Mouse (Mus musculus): ENCODE measurements around the gene Ahcy. TPM values are rescaled to one million over a fixed set of nuclear protein-coding genes. Genes with fewer than 3 reads are reported as not detected.

The Ahcy gene
- polyA plus RNA-seq, 1 experiment from 2014 or later, result 47.9 TPM

DNA sequence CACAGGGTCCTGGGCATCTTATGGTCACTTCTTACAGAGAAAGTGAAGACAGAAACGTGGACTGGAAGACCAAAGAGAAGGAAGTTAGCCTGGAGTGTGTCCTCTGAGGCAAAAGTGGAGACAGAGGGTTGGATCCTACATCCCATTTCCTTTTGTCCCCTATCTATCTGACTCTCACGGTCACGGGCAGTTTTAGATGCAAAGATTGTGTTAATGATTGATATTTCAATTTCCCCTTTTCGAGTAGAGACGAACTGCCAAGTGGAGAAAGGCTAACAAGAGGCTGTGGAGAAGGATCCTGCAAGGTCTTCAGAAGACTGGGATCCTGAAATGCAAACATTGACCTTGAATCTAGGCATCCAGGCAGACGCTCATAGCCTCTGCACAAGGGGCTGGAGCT lies 14.0 kb upstream of the Ahcy start:
- H3K4me1 ChIP-seq (replicated peaks; ENCODE audit: control insufficient read depth, insufficient read depth, low read length), result 0 out of 2 replicates have a peak, but pooled peaks cover 4% of the 10 kb centered on the region
- no peak for TF ChIP-seq CTCF (IDR thresholded peaks at IDR 0.05; ENCODE audit: low read depth)

DNA sequence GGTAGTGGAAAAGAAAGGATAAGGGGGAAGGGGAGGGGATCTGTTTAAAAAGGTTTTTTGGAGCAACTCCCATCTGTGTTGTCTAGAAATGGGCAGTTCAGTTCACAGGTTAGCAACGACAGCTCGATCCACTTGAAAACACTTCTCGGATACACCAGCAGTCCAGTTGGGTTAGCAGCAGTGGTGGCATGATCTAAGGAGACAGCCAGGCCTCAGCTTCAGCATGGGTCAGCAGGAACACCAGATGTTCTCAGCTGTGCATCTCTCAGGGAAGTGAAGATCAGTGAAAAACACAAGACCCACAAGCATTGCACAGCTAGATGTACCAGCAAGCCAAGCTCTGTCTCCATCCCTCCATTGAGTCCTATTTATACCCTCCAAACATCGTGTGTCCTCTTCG lies 12.0 kb upstream of the Ahcy start:
- ATAC-seq, result no peak
- Histone ChIP-seq H3K9me3 (ENCODE audit: control insufficient read depth) (no peaks in the 10 kb centered on the region), H3K4me1 (replicated peaks; ENCODE audit: control insufficient read depth, insufficient read depth, low read length) (0 out of 2 replicates have a peak, but pooled peaks cover 2% of the 10 kb centered on the region), H3K36me3 (ENCODE audit: control insufficient read depth, insufficient read depth) (no peaks in the 10 kb centered on the region), H3K4me3 (ENCODE audit: low read depth, low read length) (no peak overlapping the region), H3K27ac (ENCODE audit: low read depth, low read length) (no peak overlapping the region), H3K4me2 (replicated peaks; ENCODE audit: low read depth) (no peak overlapping the region), H3K27me3 (replicated peaks; ENCODE audit: control insufficient read depth, insufficient read depth, low read length) (no peaks in the 10 kb centered on the region), H3K9ac (ENCODE audit: low read depth, low read length) (no peak overlapping the region)
- TF ChIP-seq CTCF (IDR thresholded peaks at IDR 0.05; ENCODE audit: low read depth), result no peak
- 76% methylated on average over 5 of the region's 5 CpGs for WGBS

More for the DNA sequence above, 14.0 kb upstream of the Ahcy start:
- Histone ChIP-seq H3K4me2 (replicated peaks; ENCODE audit: low read depth) (no peak overlapping the region), H3K36me3 (ENCODE audit: control insufficient read depth, insufficient read depth) (no peaks in the 10 kb centered on the region), H3K27ac (ENCODE audit: low read depth, low read length) (no peak overlapping the region), H3K27me3 (replicated peaks; ENCODE audit: control insufficient read depth, insufficient read depth, low read length) (no peaks in the 10 kb centered on the region), H3K9me3 (ENCODE audit: control insufficient read depth) (no peaks in the 10 kb centered on the region), H3K4me3 (ENCODE audit: low read depth, low read length) (no peak overlapping the region), H3K9ac (ENCODE audit: low read depth, low read length) (no peak overlapping the region)
- 43% methylated on average over 6 of the region's 6 CpGs for WGBS
- ATAC-seq, result no peak

DNA sequence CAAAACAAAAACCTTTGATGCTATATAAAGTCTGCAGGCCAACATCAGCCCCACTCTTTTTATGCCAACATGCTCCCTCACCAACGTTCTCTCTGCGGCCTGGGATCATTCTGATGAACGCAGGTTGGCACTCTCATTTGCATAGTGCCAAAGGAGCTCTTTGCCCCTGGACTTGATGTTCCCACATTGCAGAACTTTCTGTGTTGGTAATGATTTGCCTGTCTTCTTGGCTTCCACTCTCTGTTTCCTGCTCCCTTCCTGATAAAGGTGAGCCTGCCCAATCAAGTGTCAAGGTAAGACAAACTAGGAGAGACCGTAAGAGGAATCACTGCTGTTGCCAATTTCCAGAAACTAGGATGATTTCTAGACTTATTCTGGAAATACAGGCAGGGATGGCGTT lies 10.2 kb upstream of the Ahcy start:
- Histone ChIP-seq H3K4me1 (replicated peaks; ENCODE audit: control insufficient read depth, insufficient read depth, low read length) (no peaks in the 10 kb centered on the region), H3K27ac (ENCODE audit: low read depth, low read length) (no peak overlapping the region), H3K27me3 (replicated peaks; ENCODE audit: control insufficient read depth, insufficient read depth, low read length) (no peaks in the 10 kb centered on the region), H3K9ac (ENCODE audit: low read depth, low read length) (no peak overlapping the region), H3K4me3 (ENCODE audit: low read depth, low read length) (no peak overlapping the region), H3K36me3 (ENCODE audit: control insufficient read depth, insufficient read depth) (no peaks in the 10 kb centered on the region), H3K9me3 (ENCODE audit: control insufficient read depth) (no peaks in the 10 kb centered on the region), H3K4me2 (replicated peaks; ENCODE audit: low read depth) (no peak overlapping the region)
- ATAC-seq, result no peak
- 88% methylated on average over 5 of the region's 5 CpGs for WGBS
- no peak for TF ChIP-seq CTCF (IDR thresholded peaks at IDR 0.05; ENCODE audit: low read depth)

DNA sequence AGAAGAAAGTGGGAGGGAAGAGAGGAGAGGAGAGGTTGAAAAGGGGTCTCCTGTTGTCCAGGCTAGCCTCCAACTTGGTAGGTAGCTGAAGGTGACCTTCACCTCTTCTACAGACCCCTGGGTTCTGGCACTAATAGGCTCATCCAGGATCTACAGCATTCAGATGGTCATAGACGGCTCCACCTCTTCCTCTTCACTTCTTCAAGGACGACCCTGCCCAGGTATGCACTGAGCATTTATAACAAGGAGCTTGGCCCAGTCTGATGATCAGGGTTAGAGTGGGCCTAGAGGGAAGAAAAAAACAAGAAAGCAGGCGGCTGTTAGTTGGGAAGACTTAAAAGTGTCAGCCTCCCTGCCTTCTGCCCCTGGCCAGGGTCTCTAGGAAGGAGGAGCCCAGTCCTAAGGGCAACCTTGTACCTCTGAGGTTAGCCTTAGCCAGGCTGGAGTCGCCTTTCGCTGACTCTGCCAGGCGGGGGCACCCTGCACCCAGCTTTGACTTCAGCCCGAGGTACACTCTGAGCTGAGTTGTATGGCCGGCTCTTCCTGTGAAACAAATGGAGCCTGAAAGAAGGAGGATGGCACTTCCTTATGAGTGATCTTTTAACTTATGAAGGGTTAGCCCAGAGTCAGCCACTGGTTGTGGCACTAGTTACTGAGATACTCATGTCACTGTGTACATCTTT lies 8.0 kb upstream of the Ahcy start:
- peak; percentile 91 for TF ChIP-seq CTCF (IDR thresholded peaks at IDR 0.05; ENCODE audit: low read depth)
- Histone ChIP-seq H3K4me3 (ENCODE audit: low read depth, low read length) (no peak overlapping the region), H3K4me1 (replicated peaks; ENCODE audit: control insufficient read depth, insufficient read depth, low read length) (no peaks in the 10 kb centered on the region), H3K27me3 (replicated peaks; ENCODE audit: control insufficient read depth, insufficient read depth, low read length) (no peaks in the 10 kb centered on the region), H3K9me3 (ENCODE audit: control insufficient read depth) (no peaks in the 10 kb centered on the region), H3K27ac (ENCODE audit: low read depth, low read length) (no peak overlapping the region), H3K9ac (ENCODE audit: low read depth, low read length) (no peak overlapping the region), H3K4me2 (replicated peaks; ENCODE audit: low read depth) (no peak overlapping the region), H3K36me3 (ENCODE audit: control insufficient read depth, insufficient read depth) (no peaks in the 10 kb centered on the region)
- 16% methylated on average over 8 of the region's 8 CpGs for WGBS
- peak; percentile 69 for ATAC-seq

DNA sequence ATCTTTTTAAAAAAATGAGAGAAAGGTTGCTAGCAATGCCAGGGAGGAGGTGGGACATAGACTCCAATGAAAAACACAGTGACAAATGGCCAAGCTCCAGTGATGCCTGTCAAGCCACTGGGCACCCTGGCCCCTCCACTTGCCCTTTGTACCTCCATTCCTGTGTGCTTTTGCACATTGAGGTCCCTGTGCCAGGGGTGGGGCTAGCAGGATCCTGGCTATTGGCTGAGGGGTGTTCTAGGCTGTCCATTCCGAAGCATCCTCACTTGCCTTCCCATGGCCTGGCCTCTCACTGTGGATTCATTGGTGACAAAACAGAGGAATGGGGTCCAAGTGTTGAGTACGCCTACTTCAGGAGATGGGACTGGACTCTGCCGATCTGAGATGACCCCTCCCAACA lies 6.8 kb upstream of the Ahcy start:
- no peaks in the 10 kb centered on the region for H3K4me1 ChIP-seq (replicated peaks; ENCODE audit: control insufficient read depth, insufficient read depth, low read length)
- H3K4me2 ChIP-seq (replicated peaks; ENCODE audit: low read depth), result no peak overlapping the region
- WGBS, result 87% methylated on average over 3 of the region's 3 CpGs
- no peak overlapping the region for H3K27ac ChIP-seq (ENCODE audit: low read depth, low read length)
- no peaks in the 10 kb centered on the region for H3K9me3 ChIP-seq (ENCODE audit: control insufficient read depth)
- TF ChIP-seq CTCF (IDR thresholded peaks at IDR 0.05; ENCODE audit: low read depth), result no peak
- ATAC-seq, result peak; percentile 6; the same call in 1 of the 2 replicates
- H3K27me3 ChIP-seq (replicated peaks; ENCODE audit: control insufficient read depth, insufficient read depth, low read length), result no peaks in the 10 kb centered on the region
- H3K9ac ChIP-seq (ENCODE audit: low read depth, low read length), result no peak overlapping the region
- no peaks in the 10 kb centered on the region for H3K36me3 ChIP-seq (ENCODE audit: control insufficient read depth, insufficient read depth)
- no peak overlapping the region for H3K4me3 ChIP-seq (ENCODE audit: low read depth, low read length)

DNA sequence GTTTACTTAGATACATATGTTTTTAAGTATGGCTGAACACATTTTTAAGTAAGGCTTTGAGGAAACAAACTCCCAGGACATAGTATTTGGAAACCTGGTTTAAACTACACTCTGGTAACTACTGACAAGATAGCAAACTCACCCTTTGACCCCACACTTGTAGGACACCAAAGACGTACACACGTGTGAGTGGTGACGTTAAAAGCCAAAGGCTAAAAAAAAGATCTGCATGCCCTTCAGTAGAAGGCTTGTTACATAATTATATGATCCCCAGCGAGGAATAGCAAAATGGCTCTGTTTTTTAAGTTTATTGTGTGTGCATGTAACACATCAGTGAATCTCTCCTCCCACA lies 5.9 kb upstream of the Ahcy start:
- Histone ChIP-seq H3K4me2 (replicated peaks; ENCODE audit: low read depth) (no peak overlapping the region), H3K9ac (ENCODE audit: low read depth, low read length) (no peak overlapping the region), H3K4me3 (ENCODE audit: low read depth, low read length) (no peak overlapping the region), H3K27ac (ENCODE audit: low read depth, low read length) (no peak overlapping the region), H3K27me3 (replicated peaks; ENCODE audit: control insufficient read depth, insufficient read depth, low read length) (no peaks in the 10 kb centered on the region), H3K4me1 (replicated peaks; ENCODE audit: control insufficient read depth, insufficient read depth, low read length) (peaks cover 3% of the 10 kb centered on the region; the same call in 1 of the 2 replicates), H3K36me3 (ENCODE audit: control insufficient read depth, insufficient read depth) (no peaks in the 10 kb centered on the region), H3K9me3 (ENCODE audit: control insufficient read depth) (no peaks in the 10 kb centered on the region)
- TF ChIP-seq CTCF (IDR thresholded peaks at IDR 0.05; ENCODE audit: low read depth), result no peak
- no peak for ATAC-seq
- 27% methylated on average over 4 of the region's 4 CpGs for WGBS
